Mouse (Mus musculus) midbrain, embryonic 10.5 days (tissue): ENCODE measurements at regions not wholly inside any gene's neighbourhood (a gene's known extent, or its start where the extent isn't known, plus 50 kb on each side); places are given as distances from the start of the nearest gene placed in this dataset.
"Not testable (repeated sequence)": the region's sequence is repeated elsewhere in the genome, so short reads cannot be mapped to it uniquely, and the experiment has no call there.

Source experiments
- DNase-seq: peaks from one replicate; pipeline ENCODE4 v3.0.0-alpha.2; 2017; ENCODE audit warnings: low spot score
- H3K27ac ChIP-seq: fragments of 300-500 bp; sonication (generic); replicated peaks from 2 replicates; pipeline ENCODE4 v1.5.1; 2016; ENCODE audit warnings: mild to moderate bottlenecking
- H3K27me3 ChIP-seq: fragments of 300-500 bp; sonication (generic); 2 replicates; pipeline ENCODE4 v1.6.1; 2016; ENCODE audit warnings: low read depth, mild to moderate bottlenecking; ENCODE audit not compliant: poor library complexity, severe bottlenecking
- H3K36me3 ChIP-seq: fragments of 300-500 bp; sonication (generic); 2 replicates; pipeline ENCODE4 v1.6.1; 2016; ENCODE audit warnings: mild to moderate bottlenecking, moderate library complexity
- H3K4me1 ChIP-seq: fragments of 300-500 bp; sonication (generic); 2 replicates; pipeline ENCODE4 v1.6.1; 2016
- H3K4me3 ChIP-seq: fragments of 300-500 bp; sonication (generic); 2 replicates; pipeline ENCODE4 v1.5.1; 2016; ENCODE audit warnings: mild to moderate bottlenecking, moderate library complexity
- H3K9me3 ChIP-seq: fragments of 300-500 bp; sonication (generic); replicated peaks from 2 replicates; pipeline ENCODE4 v1.6.1; 2016; ENCODE audit warnings: mild to moderate bottlenecking
- WGBS: fragments of 180-500 bp; shearing (Covaris S2); methylation state at CpG from one replicate; pipeline ENCODE4 v1.1.7; 2016; 5-methylcytosine and 5-hydroxymethylcytosine counted together

GRCm38 (mm10) chr16:93306140-93306539 is 297.7 kb downstream of the Setd4 start:
- H3K27ac ChIP-seq, H3K36me3 ChIP-seq, DNase-seq, H3K27me3 ChIP-seq, H3K9me3 ChIP-seq, H3K4me3 ChIP-seq, H3K4me1 ChIP-seq: not testable (repeated sequence)
- WGBS: 72% methylated on average over 7 of the region's 7 CpGs

- WGBS: 45% methylated on average over 5 of the region's 5 CpGs
- H3K27me3 ChIP-seq: peaks cover 8% of the 10 kb centered on the region
- no peak overlapping the region for H3K4me3 ChIP-seq
- no peak overlapping the region for H3K27ac ChIP-seq
- peaks cover 14% of the 10 kb centered on the region for H3K4me1 ChIP-seq
- no peaks in the 10 kb centered on the region for H3K36me3 ChIP-seq
- H3K9me3 ChIP-seq: no peaks in the 10 kb centered on the region
- no peak for DNase-seq
Measured at GRCm38 (mm10) chr16:93294430-93294829, 309.4 kb downstream of the Setd4 start.

GRCm38 (mm10) chr16:93292965-93293653 is 310.8 kb downstream of the Setd4 start:
- peak overlapping the region; percentile 33; the same call in 1 of the 2 replicates for H3K27ac ChIP-seq
- peak; percentile 75 for DNase-seq
- peaks cover 8% of the 10 kb centered on the region for H3K27me3 ChIP-seq
- H3K4me1 ChIP-seq: peaks cover 14% of the 10 kb centered on the region
- 29% methylated on average over 13 of the region's 13 CpGs for WGBS
- H3K9me3 ChIP-seq: no peaks in the 10 kb centered on the region
- H3K4me3 ChIP-seq: no peak overlapping the region
- H3K36me3 ChIP-seq: no peaks in the 10 kb centered on the region

GRCm38 (mm10) chr16:93292181-93292834 is 311.6 kb downstream of the Setd4 start:
- Histone ChIP-seq H3K9me3 (no peaks in the 10 kb centered on the region), H3K36me3 (no peaks in the 10 kb centered on the region), H3K27me3 (peaks cover 8% of the 10 kb centered on the region), H3K4me1 (peaks cover 14% of the 10 kb centered on the region), H3K4me3 (no peak overlapping the region), H3K27ac (peak overlapping the region; percentile 33; the same call in 1 of the 2 replicates)
- WGBS: 61% methylated on average over 14 of the region's 14 CpGs
- DNase-seq: no peak

- 87% methylated on average over 3 of the region's 3 CpGs for WGBS
- Histone ChIP-seq H3K36me3 (no peaks in the 10 kb centered on the region), H3K27me3 (no peaks in the 10 kb centered on the region; the same call in 1 of the 2 replicates), H3K27ac (no peak overlapping the region), H3K9me3 (no peaks in the 10 kb centered on the region), H3K4me3 (no peak overlapping the region), H3K4me1 (peaks cover 12% of the 10 kb centered on the region)
- no peak for DNase-seq
Measured at GRCm38 (mm10) chr16:93288036-93288435, 315.8 kb downstream of the Setd4 start.

GRCm38 (mm10) chr16:93287520-93287919 is 316.3 kb downstream of the Setd4 start:
- Histone ChIP-seq H3K4me3 (no peak overlapping the region), H3K9me3 (no peaks in the 10 kb centered on the region), H3K36me3 (no peaks in the 10 kb centered on the region), H3K27me3 (no peaks in the 10 kb centered on the region; the same call in 1 of the 2 replicates), H3K27ac (no peak overlapping the region), H3K4me1 (peaks cover 6% of the 10 kb centered on the region)
- WGBS: 84% methylated on average over 2 of the region's 2 CpGs
- no peak for DNase-seq

DNA sequence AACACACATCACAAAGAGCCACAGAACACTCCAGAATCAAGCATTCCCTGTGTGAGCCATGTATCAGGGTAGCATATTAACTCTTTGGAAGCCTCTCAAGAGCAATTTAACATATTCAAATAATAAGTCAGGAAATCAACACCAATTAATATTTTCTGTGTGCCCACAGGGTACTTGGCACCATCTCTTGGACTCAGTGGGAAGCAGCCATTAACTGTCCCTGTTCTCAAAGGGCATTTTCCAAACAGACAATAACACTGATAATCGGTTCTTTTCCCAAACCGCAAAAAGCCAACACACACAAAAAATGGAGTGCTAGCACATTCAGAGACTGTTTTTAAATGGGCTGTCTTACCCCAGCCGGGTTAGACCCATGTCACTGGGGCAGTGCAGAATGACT is 317.0 kb downstream of the Setd4 start:
- H3K27ac ChIP-seq: no peak overlapping the region
- 91% methylated on average over 3 of the region's 3 CpGs for WGBS
- H3K4me3 ChIP-seq: no peak overlapping the region
- DNase-seq: no peak
- no peaks in the 10 kb centered on the region for H3K27me3 ChIP-seq
- no peaks in the 10 kb centered on the region for H3K36me3 ChIP-seq
- no peaks in the 10 kb centered on the region for H3K9me3 ChIP-seq
- H3K4me1 ChIP-seq: peaks cover 3% of the 10 kb centered on the region; the same call in 1 of the 2 replicates

DNA sequence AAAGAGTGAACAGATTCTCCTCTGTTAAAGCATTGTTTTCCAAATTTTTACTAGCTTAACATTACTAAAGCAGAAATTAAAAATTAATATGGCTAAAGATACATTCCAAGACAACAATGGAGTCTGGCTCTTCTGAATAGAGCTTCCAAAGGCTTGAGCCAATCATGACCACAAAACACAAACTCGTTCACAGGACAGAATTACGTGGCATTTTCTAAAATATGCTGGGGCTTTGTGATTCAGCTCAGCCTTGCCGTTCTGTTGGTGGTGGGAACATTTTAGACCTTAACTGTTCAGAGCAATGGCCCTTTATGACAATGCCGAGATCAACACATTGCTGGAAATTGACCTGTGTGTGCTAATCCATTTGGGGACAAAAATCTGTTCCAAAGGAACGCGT is 318.7 kb downstream of the Setd4 start:
- Histone ChIP-seq H3K4me3 (no peak overlapping the region), H3K4me1 (peaks cover 5% of the 10 kb centered on the region; the same call in 1 of the 2 replicates), H3K36me3 (no peaks in the 10 kb centered on the region), H3K27ac (no peak overlapping the region), H3K27me3 (no peaks in the 10 kb centered on the region), H3K9me3 (no peaks in the 10 kb centered on the region)
- WGBS: 94% methylated on average over 6 of the region's 6 CpGs
- DNase-seq: no peak

DNA sequence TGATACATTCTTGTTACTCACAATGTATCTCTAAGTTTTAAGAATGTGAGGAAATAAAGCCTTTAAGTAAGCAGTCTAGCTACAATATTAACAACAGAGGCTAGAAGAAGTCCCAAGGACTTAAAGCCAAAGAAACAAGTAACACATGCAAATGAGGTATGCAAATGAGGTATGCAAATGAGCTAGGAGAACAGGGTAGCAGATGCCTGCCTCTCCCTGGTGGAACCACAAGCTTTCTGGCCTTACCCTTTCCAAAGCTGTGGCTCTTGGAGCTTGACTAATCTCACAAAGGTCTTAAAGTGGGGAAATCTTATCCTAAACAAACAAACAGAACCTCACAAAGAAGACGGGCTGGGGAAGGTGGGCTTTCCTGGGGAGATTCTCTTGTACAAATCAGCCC is 322.1 kb downstream of the Setd4 start:
- DNase-seq: no peak

GRCm38 (mm10) chr16:93272636-93273035 is 331.2 kb downstream of the Setd4 start:
- H3K36me3 ChIP-seq: no peaks in the 10 kb centered on the region
- no peaks in the 10 kb centered on the region for H3K9me3 ChIP-seq
- H3K27ac ChIP-seq: no peak overlapping the region
- DNase-seq: no peak
- H3K4me3 ChIP-seq: no peak overlapping the region
- H3K27me3 ChIP-seq: no peaks in the 10 kb centered on the region
- H3K4me1 ChIP-seq: no peaks in the 10 kb centered on the region
- 90% methylated on average over 8 of the region's 8 CpGs for WGBS

More for the DNA sequence above, 322.1 kb downstream of the Setd4 start:
- Histone ChIP-seq H3K4me3 (no peak overlapping the region), H3K27me3 (no peaks in the 10 kb centered on the region), H3K9me3 (no peaks in the 10 kb centered on the region), H3K4me1 (peaks cover 5% of the 10 kb centered on the region; the same call in 1 of the 2 replicates), H3K36me3 (no peaks in the 10 kb centered on the region), H3K27ac (no peak overlapping the region)
- 20% methylated on average over 1 of the region's 1 CpGs for WGBS

- DNase-seq: no peak
- Histone ChIP-seq H3K27me3 (no peaks in the 10 kb centered on the region), H3K4me3 (no peak overlapping the region), H3K4me1 (no peaks in the 10 kb centered on the region), H3K27ac (no peak overlapping the region), H3K9me3 (no peaks in the 10 kb centered on the region), H3K36me3 (no peaks in the 10 kb centered on the region)
- 91% methylated on average over 6 of the region's 6 CpGs for WGBS
Measured at GRCm38 (mm10) chr16:93272146-93272545, 331.7 kb downstream of the Setd4 start.

DNA sequence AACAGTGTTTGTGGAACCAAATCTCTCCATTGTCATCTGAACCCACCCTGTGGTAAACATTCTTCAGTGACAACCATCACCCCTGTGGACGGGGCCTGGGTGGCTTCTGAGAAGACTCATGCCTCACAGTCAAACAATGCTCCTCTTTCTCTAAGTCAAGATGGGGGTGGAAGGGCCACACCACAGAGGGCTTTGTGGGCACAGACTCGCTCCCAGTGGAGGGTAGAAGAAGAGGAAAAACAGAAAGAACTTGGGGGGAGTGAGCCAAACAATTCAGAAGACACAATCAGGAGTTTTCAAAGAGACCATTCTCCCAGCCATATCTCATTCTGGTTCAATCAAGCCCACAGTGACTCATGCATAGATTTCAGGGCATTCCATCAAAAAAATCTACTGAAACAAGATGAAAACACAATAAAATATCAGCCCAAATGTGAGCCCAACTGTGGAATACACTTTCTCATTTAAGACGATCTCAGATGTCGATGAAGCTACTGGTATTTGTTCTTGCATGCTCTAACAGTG is 339.7 kb downstream of the Setd4 start:
- Histone ChIP-seq H3K36me3 (no peaks in the 10 kb centered on the region), H3K4me1 (no peaks in the 10 kb centered on the region; the same call in 1 of the 2 replicates), H3K4me3 (no peak overlapping the region), H3K27me3 (no peaks in the 10 kb centered on the region), H3K9me3 (no peaks in the 10 kb centered on the region), H3K27ac (no peak overlapping the region)
- WGBS: 74% methylated on average over 4 of the region's 4 CpGs
- DNase-seq: no peak
